Mouse (Mus musculus): ENCODE measurements around the gene Ccdc6. TPM values are rescaled to one million over a fixed set of nuclear protein-coding genes. Genes with fewer than 3 reads are reported as not detected.
"Not testable (repeated sequence)": the region's sequence is repeated elsewhere in the genome, so short reads cannot be mapped to it uniquely, and the experiment has no call there.

The Ccdc6 gene
- total RNA-seq, 2 experiments from 2014 or later, result 31.0 to 31.4 TPM

- DNase-seq, result no peak
- intact Hi-C loops (cut with DNase I), result loop anchor here (1.0 to 5.0 kb wide), 2 partner anchors 51 to 100 kb away; partner anchors contain the start of gene Slc16a9
These were observed 99.7 kb downstream of the Ccdc6 start for GRCm38 (mm10) chr10:70196666-70197065.

GRCm38 (mm10) chr10:70197601-70198000 is 100.7 kb downstream of the Ccdc6 start:
- intact Hi-C loops (cut with DNase I), result loop anchor here (5.0 kb wide), 1 partner anchor 50 kb away; the partner anchor contains the start of gene Slc16a9
- DNase-seq, result no peak

GRCm38 (mm10) chr10:70198012-70198411 is 101.1 kb downstream of the Ccdc6 start:
- DNase-seq, result no peak
- intact Hi-C loops (cut with DNase I), result loop anchor here (5.0 kb wide), 1 partner anchor 49 kb away; the partner anchor contains the start of gene Slc16a9

GRCm38 (mm10) chr10:70198951-70199463 is 102.1 kb downstream of the Ccdc6 start:
- intact Hi-C loops (cut with DNase I), result loop anchor here (5.0 kb wide), 1 partner anchor 48 kb away; the partner anchor contains the start of gene Slc16a9
- no peak for DNase-seq

GRCm38 (mm10) chr10:70199466-70200210 is 102.7 kb downstream of the Ccdc6 start:
- no peak for DNase-seq
- intact Hi-C loops (cut with DNase I), result loop anchor here (5.0 kb wide), 1 partner anchor 48 kb away; the partner anchor contains the start of gene Slc16a9

- DNase-seq, result no peak
- intact Hi-C loops (cut with DNase I), result no loop called here
These were observed 104.1 kb downstream of the Ccdc6 start for GRCm38 (mm10) chr10:70200889-70201500.

- intact Hi-C loops (cut with DNase I), result no loop called here
- no peak for DNase-seq
These were observed 107.8 kb downstream of the Ccdc6 start, which contains the start of gene Mrln for GRCm38 (mm10) chr10:70204505-70205399. Gene Mrln (plus strand): TSS chr10:70204664.

GRCm38 (mm10) chr10:70211281-70211680 is 114.4 kb downstream of the Ccdc6 start:
- no peak for DNase-seq
- intact Hi-C loops (cut with DNase I), result no loop called here

GRCm38 (mm10) chr10:70220971-70221370 is 124.0 kb downstream of the Ccdc6 start:
- intact Hi-C loops (cut with DNase I), result no loop called here
- DNase-seq, result no peak

- intact Hi-C loops (cut with DNase I); DNase-seq: not testable (repeated sequence)
These were observed 125.3 kb downstream of the Ccdc6 start for GRCm38 (mm10) chr10:70222231-70222630.

GRCm38 (mm10) chr10:70224571-70224970 is 127.7 kb downstream of the Ccdc6 start:
- no peak for DNase-seq
- intact Hi-C loops (cut with DNase I), result no loop called here

- peak in 1 of 2 experiments; percentile 15 for DNase-seq
- intact Hi-C loops (cut with DNase I), result no loop called here
These were observed 128.8 kb downstream of the Ccdc6 start for GRCm38 (mm10) chr10:70225760-70226159.

GRCm38 (mm10) chr10:70226608-70227007 is 129.7 kb downstream of the Ccdc6 start:
- intact Hi-C loops (cut with DNase I), result no loop called here
- DNase-seq, result no peak

- intact Hi-C loops (cut with DNase I), result no loop called here
- peak; percentile 20 to 46 for DNase-seq
These were observed 133.4 kb downstream of the Ccdc6 start for GRCm38 (mm10) chr10:70230352-70230751.

- intact Hi-C loops (cut with DNase I), result no loop called here
- DNase-seq, result no peak
These were observed 141.0 kb downstream of the Ccdc6 start for GRCm38 (mm10) chr10:70237936-70238335.

Other genes starting within 250 kb of the Ccdc6 start
- gene Mrln, start 107.5 kb downstream of the Ccdc6 start, total RNA-seq (2021), result 1 to 10 TPM in 1 of 2 experiments, under 1 TPM in 1; 0.98 to 3.1 TPM
- gene Slc16a9, start 148.0 kb downstream of the Ccdc6 start, total RNA-seq (2021), result 1 to 10 TPM; 3.0 to 3.5 TPM